ENCODE assay signal across 8 mouse cellular contexts in genomic region chr4:56946180-56946579, GRCm38 (mm10). TPM values are rescaled to one million over a fixed set of nuclear protein-coding genes. Genes with fewer than 3 reads are reported as not detected.
DNase-seq lines count a peak whose midpoint lies in the region; ATAC-seq and TF ChIP-seq lines count a peak whose summit lies in the region.

No protein-coding gene starts in this region.

- H3K27me3 ChIP-seq in heart, embryonic 13.5 days (replicated peaks) = no peaks in the 10 kb centered on the region
- H3K27me3 ChIP-seq in G1E (ENCODE audit: insufficient read depth, low read length) = peaks cover 3% of the 10 kb centered on the region; the same call in 1 of the 2 replicates

- H3K36me3 ChIP-seq in heart, embryonic 13.5 days = no peaks in the 10 kb centered on the region
- H3K36me3 ChIP-seq in G1E (replicated peaks) (peaks cover 28% of the 10 kb centered on the region), macrophage (ENCODE audit: inconsistent target) (no peaks in the 10 kb centered on the region)

- 2% methylated on average over 14 of the region's 14 CpGs for WGBS in heart, embryonic 13.5 days
- WGBS in macrophage (ENCODE audit: missing documents) = 6% methylated on average over 14 of the region's 14 CpGs

- peak overlapping the region; percentile 93 for H3K27ac ChIP-seq in heart, embryonic 13.5 days (replicated peaks)
- no peak overlapping the region for H3K27ac ChIP-seq in macrophage

- H3K4me2 ChIP-seq in heart, embryonic 13.5 days = peak overlapping the region; percentile 79

- H3K79me2 ChIP-seq in macrophage (ENCODE audit: inconsistent target) = peaks cover 52% of the 10 kb centered on the region

- H3K9ac ChIP-seq in heart, embryonic 13.5 days = peak overlapping the region; percentile 97

- no peak for TF ChIP-seq CTCF in G1E (IDR thresholded peaks at IDR 0.05; ENCODE audit: low read depth, low read length)

- H3K9me3 ChIP-seq in heart, embryonic 13.5 days = no peaks in the 10 kb centered on the region
- no peaks in the 10 kb centered on the region for H3K9me3 ChIP-seq in G1E (replicated peaks)

- ATAC-seq in heart, embryonic 13.5 days (ENCODE audit: extremely low read depth, insufficient number of reproducible peaks, low FRiP score, low TSS enrichment) = no peak
- no peak for ATAC-seq in G1E (ENCODE audit: extremely low read depth, insufficient number of reproducible peaks, low FRiP score, poor library complexity, severe bottlenecking)

- H3K4me1 ChIP-seq in heart, embryonic 13.5 days = peaks cover 53% of the 10 kb centered on the region
- peaks cover 33% of the 10 kb centered on the region for H3K4me1 ChIP-seq in G1E (ENCODE audit: insufficient read depth, low read depth, low read length)

- H3K4me3 ChIP-seq in heart, embryonic 13.5 days = peak overlapping the region; percentile 85
- H3K4me3 ChIP-seq in G1E (ENCODE audit: low read depth, low read length) (peak overlapping the region; percentile 84), macrophage (ENCODE audit: inconsistent target) (peak overlapping the region; percentile 49)

- DNase-seq in heart, postnatal 4 days = no peak
- DNase-seq in G1E (ENCODE audit: low spot score) = no peak
- peak; percentile 46 for DNase-seq in forelimb bud, embryonic 11.5 days (ENCODE audit: low read depth, low spot score)
- no peak for DNase-seq in cerebellum, adult 8-10 months
- no peak for DNase-seq in urinary bladder, adult 18-20 months (ENCODE audit: low spot score in 2 of 2)
- DNase-seq in spleen, adult 18-20 months = no peak

RNA-seq across cellular contexts. Expression of gene Tmem245, which starts 1.1 kb away (rescaled TPM):
- polyA plus RNA-seq in heart, embryonic 13.5 days (2015; fragmentation: Nextera tagmentation; extraction: Ambion mirVana) = 14.9 and 17.1 TPM in 2 replicates
- total RNA-seq in heart, postnatal 4 days (2021) = 10 to 100 TPM; 68.3 to 71.7 TPM
- total RNA-seq in G1E (2014; fragmentation: Nextera tagmentation) = 28.8 and 34.8 TPM in 2 replicates
- total RNA-seq in G1E (2017) = 9.1 and 10.2 TPM in 2 replicates
- polyA plus RNA-seq in G1E (2012) = 0.52 and 0.90 TPM in 2 replicates
- 10 to 100 TPM; 14.3 to 76.8 (median 41.9) TPM for total RNA-seq in macrophage (2018; cell fraction: chromatin; rRNA removed)
- total RNA-seq in macrophage (2018; cell fraction: cytosol; rRNA removed) = 10 to 100 TPM in 25 of 26 experiments, 1 to 10 TPM in 1; 9.8 to 27.3 (median 16.5) TPM
- 10 to 100 TPM; 14.3 to 63.3 (median 28.7) TPM for total RNA-seq in macrophage (2018; cell fraction: nucleus; rRNA removed)
- 6.2 to 12.1 TPM (median 8.7 TPM) in 3 replicates for polyA plus RNA-seq in macrophage (2018)

RNA-seq across cellular contexts. Expression of gene Frrs1l, which starts 44.0 kb away (rescaled TPM):
- 0.18 and 0.21 TPM in 2 replicates for polyA plus RNA-seq in heart, embryonic 13.5 days (2015; fragmentation: Nextera tagmentation; extraction: Ambion mirVana)
- total RNA-seq in heart, postnatal 4 days (2021) = under 1 TPM; 0.07 to 0.16 TPM
- total RNA-seq in G1E (2014; fragmentation: Nextera tagmentation) = not detected in 2 replicates
- total RNA-seq in G1E (2017) = 0.05 and 0.06 TPM in 2 replicates
- not detected in 2 replicates for polyA plus RNA-seq in G1E (2012)
- total RNA-seq in macrophage (2018; cell fraction: chromatin; rRNA removed) = not detected
- not detected for total RNA-seq in macrophage (2018; cell fraction: cytosol; rRNA removed)
- not detected for total RNA-seq in macrophage (2018; cell fraction: nucleus; rRNA removed)
- not detected in 3 replicates for polyA plus RNA-seq in macrophage (2018)
